Mouse (Mus musculus) thymus, postnatal 0 days (tissue): Measurements from ENCODE around the gene Mettl24. TPM values are rescaled to one million over a fixed set of nuclear protein-coding genes. Genes with fewer than 3 reads are reported as not detected.

ENCODE experiments used
- DNase-seq: peaks from one replicate; pipeline ENCODE4 v3.0.0-alpha.2; 2015; ENCODE audit warnings: low spot score
- polyA plus RNA-seq: library from polyadenylated mRNA; unstranded; fragments of >200 nt; fragmentation: Nextera tagmentation; extraction: Ambion mirVana; gene quantifications from 2 replicates; pipeline ENCODE4 v1.2.1, GENCODE M21; 2015

Mettl24 gene
- 0.50 and 0.64 TPM in 2 replicates for polyA plus RNA-seq

DNA sequence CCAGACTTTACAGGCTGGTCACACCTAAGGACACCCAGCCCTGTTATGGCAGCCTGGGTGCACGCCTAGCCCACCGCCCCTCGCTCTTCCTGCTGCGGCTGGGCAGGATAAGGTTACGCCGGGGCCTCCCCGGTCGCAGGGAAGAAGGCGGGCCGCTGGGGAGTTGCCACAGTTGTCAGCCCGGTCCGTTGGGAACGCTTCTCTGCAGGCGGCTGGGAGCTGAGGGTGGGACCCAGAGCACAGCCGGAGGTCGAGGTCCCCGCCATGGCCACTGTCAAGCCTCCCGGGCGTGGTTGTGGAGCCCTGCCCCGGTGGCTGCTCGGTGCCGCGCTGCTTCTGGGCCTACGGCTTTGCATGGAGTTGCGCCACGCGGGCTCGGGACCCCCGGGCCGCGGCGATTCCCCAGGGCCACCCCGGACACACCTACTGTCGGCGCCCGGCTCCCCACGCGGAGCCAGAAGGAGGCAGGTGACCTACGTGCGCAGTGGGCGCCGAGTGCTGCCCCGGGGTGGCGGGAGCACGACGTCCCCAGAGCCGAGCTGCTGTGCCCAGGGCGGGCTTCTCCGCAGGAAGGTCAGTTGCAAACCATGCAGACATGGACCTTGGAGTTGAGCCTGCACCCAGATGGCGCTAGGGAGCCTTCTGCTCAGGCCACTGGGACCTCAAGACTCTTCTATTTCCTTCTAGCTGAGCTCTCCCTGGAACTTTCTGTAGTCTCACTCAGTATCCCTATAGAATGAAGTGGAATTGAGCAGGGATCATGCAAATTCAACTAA, at the start of gene Mettl24:
Gene Mettl24, plus strand, starts transcription at position 191 of the 776 bp plus-strand sequence.
- no peak for DNase-seq

DNA sequence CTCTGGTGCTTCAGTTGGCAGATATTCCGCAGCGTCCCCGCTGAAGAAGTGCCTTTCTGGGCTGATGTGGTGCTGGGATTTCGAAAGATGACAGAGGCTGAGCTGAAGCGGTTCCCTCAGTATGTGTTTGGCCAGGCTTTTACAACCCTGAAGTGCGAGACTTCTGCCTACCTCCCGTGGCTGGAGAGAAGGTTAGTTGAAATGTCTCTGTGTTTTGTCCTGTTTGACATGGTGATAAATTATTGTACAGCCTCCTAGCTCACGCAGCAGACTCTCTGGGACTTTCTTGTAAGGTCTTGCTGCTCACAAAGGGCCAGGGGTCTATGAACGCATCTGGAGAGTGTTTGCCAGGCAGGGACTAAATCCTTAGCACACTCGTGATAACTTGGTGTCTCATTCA, 45.8 kb upstream of the Mettl24 start:
- no peak for DNase-seq

DNA sequence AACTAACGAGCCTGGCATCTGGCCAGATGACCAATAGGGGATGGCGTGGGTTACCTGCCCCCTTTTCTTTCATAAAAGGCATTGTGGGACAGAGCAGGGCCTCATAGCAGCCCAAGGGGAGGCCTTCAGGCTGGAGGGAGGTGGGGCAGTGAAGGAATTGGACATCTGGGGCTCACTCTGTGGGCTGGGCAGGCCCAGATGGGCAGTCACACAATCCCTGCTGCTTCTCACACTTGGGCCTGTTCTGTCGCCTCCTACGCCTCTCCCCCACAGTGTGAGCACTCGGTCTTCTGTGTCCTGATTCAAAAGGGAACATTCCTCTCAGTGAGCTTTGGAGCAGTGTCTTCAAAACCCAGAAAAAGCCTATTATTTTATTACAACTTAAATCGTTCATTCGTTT, 44.8 kb upstream of the Mettl24 start:
- DNase-seq, result no peak

DNA sequence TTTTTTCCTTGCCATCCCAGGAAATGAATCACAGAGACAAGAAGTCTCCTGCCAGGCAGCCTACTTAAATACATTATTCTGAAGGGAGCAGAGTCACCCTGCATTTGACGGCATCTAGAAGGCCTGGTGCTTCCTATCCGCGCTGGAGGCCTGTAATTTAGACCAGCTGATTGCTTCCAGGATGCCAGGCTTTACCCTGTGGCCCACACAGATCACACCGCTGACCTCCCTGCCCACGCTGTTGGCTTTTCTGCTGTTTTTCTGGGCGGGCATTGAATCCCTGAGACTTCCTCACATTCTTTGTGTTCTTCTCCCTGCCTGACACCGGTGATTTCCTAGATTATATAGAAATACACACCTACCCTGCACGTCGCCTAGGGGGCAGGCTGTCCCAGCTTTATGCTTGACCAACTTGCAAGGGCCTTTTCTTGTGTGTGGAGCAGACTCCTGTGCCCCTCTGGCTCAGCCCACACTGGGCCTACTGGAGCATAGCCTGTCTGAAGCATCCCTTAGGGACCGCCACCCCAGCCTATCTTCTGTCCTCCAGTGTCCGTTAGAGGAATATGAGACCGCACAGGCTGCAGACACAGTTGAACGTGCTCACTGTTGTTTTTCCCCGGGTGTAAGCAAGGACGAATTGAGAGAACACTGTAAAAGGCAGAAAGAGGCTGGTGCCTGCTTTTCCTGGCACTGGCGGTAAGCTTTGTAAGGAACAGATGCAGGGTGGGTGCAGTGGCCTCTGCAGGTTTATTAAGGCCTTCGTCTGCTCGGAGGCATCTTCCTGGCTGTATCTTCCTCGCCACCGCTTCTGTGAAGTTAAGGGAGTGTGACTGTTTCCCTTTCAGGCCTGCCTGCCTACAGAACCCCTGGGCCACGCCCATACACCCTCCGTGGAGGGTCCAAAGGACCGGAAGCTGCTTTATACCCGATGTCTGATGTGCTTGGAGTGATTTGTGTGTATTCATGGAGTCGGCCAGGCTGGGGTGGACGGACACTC, 44.0 kb upstream of the Mettl24 start:
- DNase-seq, result no peak

DNA sequence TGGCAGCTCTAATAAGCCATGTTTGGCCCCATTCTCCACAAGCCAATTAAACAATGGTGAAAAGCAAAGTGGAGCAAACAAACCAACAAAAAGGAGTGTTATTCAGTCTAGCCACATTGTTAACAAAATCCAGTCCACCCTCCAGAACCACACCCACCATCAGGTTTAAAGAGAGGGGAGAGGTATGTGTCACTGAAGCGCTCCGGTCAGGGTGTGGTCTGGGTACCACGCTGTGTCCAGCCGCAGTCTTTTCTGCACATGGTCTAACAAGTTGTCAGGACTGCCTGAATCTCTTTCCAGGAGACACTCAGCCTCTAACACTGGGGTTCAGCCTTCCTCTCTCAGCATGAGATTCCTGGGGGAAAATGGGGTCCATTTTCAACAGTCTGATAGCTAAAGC, 42.7 kb upstream of the Mettl24 start:
- no peak for DNase-seq

DNA sequence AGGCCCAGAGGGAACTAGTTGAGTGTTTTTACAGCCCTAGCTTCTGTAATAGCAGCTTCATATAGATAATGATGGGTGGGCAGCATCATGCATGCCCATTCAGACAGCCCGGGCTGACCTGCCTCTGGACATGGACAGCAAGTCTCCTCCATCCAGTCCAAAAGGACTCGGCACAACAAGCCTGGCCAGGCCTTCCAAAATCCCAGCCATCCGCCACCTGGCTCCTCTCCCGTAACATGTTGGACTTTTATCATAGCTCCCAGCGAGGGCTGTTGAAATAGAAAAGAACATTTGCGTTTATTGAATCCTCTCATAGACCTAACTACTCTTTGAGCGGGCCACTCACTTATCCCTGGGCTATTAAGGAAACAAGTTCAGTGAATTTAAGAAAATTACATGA, 41.2 kb upstream of the Mettl24 start:
- no peak for DNase-seq

DNA sequence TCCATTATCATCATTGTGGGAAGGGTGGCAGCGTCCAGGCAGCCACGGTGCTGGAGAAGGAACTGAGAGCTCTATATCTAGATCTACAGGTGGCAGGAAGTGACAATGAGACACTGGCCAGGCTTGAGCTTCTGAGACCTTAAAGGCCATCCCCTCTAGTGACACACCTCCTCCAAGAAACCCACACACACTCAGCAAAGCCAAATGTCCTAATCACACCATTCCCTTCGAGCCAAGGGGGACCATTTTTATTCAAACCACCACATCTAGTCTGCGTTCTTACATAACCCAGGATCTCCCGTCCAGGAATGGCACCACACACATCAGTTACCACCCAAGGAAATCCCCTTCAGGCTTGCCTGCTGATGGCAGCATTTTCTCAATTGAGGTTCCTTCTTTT, 40.0 kb upstream of the Mettl24 start:
- DNase-seq, result no peak

DNA sequence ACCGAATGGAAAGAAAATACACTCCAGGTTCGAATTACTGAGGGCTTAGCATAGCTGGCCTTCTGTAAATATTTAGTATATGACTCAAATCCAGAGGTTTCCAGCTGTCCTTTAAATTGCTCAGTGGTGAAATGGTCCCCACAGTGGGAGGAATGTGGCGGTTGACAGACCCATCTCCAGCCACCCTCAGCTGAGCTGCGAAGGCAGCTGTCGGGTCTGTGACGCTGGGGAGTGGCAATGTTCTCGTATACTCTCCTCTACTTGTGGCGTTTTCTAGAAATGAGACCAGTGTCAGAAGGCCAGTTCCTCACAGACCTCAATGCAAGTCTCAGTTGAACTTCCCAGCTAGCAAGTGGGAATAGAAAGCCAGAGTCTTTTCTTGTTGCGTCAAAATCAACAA, 38.6 kb upstream of the Mettl24 start:
- DNase-seq, result no peak

DNA sequence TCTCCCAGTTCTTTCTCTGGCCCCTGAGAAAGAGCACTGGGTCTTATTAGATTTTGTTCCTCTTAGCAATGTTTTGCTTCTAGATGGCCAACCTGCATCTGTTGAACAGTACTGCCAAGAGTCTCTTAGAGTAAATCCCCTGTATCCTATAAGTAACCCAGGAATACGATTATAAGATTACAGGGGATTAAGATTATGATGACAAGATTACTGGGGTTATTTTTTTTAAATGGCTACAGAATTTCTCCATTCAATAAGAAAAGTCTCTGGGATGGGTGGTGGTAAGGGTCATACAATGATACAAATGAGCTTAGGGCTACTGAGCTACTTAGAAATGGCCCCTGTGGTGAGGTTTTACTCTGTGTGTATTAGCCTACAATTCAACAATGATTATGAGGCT, 37.7 kb upstream of the Mettl24 start:
- no peak for DNase-seq

DNA sequence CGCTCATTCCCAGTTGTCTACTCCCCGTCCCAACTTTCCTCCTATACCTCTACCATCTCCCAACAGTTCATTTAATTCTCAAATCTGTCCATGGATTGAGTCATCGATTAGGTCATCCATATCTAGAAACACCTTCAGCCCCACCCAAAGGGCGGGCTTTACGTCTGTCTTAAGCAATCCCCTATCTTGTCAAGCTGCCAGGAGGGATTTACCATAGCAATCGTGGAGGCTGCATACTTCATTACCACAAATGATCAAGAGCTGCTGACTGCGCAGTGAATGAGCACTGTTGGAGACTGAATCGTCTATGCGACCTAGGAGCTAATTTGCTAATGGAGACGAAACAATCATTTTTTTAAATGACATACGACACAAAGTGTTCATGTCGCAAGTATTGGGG, 34.3 kb upstream of the Mettl24 start:
- no peak for DNase-seq

DNA sequence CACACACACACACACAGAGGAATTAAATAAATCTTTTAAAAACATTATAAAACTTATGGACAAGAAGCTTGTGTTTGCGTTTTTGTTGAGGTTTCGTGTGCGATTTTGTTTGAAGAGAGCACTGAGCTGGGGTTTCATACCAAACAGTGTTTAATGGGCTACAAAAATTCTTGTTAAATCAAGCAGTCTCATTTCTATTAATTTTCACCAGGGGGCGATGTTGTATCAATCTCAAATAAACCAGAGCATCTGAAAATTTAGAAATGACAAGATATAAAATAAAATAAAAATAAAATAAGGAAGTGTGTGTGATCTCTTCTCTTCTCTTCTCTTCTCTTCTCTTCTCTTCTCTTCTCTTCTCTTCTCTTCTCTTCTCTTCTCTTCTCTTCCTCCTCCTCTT, 33.4 kb upstream of the Mettl24 start:
- DNase-seq, result no peak

DNA sequence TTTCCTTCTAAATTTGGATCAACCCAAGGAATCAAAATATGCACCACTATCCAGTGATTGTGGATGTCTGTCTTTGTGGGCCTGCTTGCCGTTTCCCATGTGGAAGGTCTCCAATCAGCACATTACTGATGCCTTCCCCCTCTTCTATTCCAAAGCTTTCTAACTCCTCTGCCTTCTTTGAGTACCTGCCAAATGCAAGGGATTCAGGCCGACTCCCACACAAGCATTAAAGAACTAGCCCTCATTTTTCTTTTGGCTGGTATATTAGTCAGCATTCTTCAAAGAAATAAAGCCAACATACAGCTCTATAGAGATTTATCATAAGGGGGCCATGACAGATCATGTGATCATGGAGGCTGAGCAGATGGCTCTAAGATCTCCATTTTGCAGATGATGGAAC, 31.4 kb upstream of the Mettl24 start:
- no peak for DNase-seq

DNA sequence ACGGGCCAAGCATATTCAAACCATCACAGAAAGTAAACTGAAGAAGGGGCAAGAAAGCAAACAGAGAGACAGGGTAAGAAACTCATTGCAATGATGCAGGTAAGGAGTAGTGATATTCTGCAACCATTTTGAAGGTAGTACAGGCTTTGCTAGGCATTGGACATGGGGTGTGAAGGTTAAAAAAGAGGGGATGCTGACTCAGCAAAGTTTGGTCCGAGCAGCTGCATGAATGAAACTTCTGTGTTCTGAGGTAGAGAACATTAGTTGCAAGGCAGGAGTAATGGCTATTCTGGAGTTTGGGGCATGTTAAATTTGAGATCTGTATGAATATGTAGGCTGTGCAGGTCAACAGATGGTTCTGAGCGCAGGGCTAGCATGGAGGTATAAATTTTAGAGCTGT, 17.8 kb upstream of the Mettl24 start:
- no peak for DNase-seq

DNA sequence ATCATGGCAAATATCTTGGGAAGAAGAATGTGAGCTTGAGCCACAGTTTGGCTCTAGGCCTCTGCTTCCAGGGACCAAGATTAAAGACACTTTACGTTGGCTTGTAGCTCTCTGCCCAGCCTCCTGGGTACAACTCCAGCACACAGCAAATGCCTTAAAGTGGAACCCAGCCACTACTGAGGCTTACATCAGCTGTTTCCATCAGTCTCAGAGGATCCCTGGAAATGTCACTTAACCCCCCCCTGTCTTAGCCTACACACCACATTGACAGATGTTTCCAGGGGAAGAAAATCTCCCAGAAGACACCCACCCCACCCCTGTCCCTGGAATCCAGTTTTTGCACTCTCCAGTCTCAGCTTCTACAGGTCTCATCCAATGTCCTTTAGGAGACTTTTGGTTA, 16.1 kb upstream of the Mettl24 start:
- no peak for DNase-seq

DNA sequence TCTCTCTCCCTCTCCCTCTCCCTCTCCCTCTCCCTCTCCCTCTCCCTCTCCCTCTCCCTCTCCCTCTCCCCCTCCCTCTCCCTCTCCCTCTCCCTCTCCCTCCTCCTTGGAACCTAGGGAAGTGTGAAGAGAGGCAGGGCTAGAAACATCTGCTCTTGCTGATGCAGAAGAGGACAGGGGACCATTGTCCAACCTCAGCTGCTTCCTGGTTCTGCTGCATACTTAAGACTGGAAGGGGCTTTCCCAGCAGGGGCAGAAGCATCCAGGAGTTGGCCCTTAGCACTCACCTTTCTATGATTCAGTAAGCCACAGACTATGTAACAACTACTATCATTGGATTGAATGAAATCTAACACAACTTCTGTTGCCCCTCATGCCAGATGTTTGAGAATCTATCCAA, 14.4 kb upstream of the Mettl24 start:
- DNase-seq, result no peak

DNA sequence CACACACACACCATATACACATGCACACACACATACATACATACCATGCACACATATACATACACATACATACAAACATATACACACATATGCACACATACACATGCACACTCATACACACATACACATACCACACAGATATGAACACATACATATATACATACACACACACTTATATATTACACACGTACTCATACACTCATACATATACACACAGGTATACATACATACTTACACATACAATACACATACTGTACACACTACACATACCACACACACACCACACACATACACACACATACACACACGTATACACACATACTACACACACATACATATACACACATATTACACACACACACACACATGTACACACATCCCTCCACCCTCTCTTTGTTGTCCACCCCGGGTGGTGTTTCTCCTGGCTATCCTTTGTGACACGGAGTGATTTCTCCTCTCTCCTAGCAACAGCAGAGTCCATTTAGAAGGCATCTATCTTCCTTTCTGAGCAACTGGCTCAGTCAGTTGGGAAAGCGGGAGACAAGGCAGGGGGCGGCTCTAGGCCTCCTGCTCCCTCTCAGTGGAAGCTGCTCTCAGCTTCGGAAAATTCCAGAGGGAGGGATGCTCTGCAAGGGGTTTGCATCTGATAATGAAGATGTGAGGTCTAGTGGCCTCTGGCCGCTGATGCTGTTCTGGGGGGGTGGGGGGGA, 10.3 kb upstream of the Mettl24 start:
- no peak for DNase-seq

DNA sequence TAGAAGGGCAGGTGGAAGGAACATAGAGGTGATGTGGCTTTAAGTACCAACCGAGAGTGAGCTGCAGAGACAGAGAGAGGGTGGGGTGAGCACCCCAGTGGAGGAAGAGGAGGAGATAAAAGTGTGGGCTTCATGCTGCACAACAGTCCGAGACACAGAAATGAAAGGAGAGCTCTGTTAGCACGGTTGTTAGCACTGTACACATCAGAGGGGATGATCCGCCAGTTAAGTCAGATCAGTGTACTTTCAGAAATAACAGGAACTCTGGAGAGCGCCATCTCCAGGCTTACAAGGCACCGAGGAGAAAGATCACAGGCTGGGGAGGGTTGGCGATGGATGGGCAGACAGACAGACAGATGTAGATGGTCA, 9.8 kb upstream of the Mettl24 start:
- DNase-seq, result no peak

DNA sequence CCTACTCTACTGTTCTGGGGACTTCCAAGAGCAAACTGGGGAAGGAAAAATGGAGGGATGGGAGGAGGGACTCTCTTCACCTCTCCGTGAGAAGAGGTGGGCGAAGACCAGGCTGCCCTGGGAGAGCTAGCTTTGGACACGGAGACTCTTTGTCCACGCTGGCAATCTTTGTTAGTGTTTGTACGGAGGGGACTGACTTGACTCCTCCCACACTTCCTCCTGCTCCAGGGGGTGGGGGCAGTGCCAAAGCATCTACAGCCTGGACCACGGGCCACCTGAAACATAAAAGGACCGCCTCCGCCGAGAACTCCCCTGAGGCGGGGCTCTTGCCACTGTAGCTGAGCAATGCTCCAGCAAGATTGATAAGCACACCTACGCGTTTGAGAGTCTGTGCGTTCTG, 8.9 kb upstream of the Mettl24 start:
- DNase-seq, result no peak

DNA sequence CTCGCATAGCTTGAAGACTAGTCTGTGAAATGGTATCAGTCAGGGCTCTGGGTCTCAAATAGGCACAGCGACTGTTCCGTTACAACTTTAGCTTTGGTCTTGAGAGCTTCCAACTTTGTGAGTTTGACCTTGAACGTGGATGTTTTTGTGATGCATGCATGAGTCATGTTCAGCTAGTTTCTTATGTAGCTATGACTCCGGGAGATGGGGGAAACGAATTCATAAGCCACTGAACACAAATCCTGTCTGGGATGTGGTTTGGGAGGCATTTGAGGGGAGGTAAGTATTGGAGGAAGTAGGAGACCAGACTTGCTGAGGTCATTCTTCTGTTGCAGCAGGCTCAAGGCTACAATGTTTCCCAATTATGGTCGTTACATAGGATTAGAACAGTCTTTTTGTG, 7.2 kb upstream of the Mettl24 start:
- no peak for DNase-seq

DNA sequence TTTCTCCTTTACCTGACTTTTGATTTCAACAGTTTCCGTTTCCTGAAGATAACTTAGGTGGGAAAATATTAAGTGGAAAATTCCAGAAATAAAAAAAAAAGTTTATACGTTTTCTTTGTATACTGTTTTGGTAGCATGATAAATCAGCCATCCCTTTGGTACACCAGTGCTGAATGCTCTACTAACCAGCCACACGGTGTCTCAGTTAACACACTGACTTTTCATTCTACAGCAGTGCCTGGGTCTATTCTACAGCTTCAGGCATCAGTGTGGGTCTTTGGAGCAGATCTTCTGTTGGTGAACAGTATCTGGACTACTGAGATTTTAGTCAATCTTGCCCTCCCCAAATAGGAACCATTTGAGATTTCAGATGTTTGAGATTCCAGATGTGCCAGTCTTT, 4.6 kb upstream of the Mettl24 start:
- DNase-seq, result no peak

DNA sequence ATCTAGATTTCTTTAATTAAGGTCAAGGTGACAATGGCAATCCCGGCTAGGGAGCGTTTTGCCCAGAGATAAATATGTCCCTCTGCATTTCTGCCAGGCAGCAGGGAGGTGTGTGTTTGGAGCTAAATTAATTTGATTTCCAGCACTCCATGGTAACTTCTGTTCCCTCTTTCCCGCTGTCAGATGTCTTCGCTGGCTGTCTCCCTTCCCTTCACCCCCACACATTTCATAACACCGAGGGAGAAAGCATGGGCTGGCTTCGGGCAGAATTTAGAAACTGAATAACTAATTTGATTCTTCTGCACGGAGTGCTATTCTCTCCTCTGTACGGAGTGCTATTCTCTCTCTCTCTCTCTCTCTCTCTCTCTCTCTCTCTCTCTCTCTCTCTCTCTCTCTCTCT, 612 bp upstream of the Mettl24 start:
- DNase-seq, result no peak

DNA sequence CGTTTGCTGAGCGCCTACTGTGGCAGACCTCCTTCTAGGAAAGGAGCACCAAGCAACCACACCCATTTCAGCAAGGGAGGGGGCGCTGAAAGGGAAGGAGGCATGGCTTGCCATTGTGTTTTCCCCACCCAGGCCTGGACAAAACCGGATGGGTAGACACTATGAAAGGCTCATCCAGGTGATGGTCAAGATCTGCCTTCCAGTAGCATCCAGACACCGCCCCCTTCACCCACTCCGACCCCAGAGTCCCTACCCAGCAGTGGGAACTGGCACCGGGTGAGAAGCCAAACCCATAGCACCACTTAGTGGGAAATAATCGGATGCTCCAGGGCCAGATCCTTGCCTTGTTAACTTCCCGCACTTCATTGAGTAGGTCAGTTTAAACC, 779 bp downstream of the Mettl24 start:
- DNase-seq, result no peak
